Mouse (Mus musculus) megakaryocyte, embryonic 14.5 days (primary cell): ENCODE results near the gene 4930563M21Rik.

Experiments
- FLI1 ChIP-seq: IDR thresholded peaks from 2 replicates; pipeline ENCODE4 v1.6.1; 2012; ENCODE audit warnings: low read length, inconsistent platforms, mixed read lengths
- GATA1 ChIP-seq: IDR thresholded peaks from 3 replicates; pipeline ENCODE4 v1.6.1; 2012; ENCODE audit warnings: mixed read lengths, low read length, inconsistent platforms, borderline replicate concordance

DNA sequence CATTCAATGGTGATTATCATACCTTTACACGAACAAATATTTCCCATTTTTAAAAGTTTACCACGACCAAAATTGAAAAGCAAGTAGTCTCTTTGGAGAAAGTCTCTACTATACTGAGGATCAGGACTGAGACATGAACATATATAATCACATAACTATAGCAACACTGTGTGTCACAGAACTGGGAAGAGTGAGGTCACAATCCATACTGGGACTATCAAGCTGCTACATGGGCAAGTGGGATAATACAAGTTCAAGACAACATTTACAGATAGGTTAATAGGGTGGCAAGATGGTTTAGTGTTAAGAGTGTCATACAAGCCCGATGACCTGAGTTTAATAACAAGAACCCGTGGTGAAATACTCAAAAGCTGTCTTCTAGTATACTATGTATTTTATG lies at the start of gene 4930563M21Rik:
- TF ChIP-seq GATA1, result no peak
- no peak for TF ChIP-seq FLI1
